Mouse (Mus musculus) heart, adult 11 months (tissue): ENCODE measurements around the gene Milr1.
A peak's percentile ranks its signal among the peaks of the same experiment; 100 is the strongest.

Experiments used
- DNase-seq: peaks from one replicate; pipeline ENCODE4 v3.0.0; 2022

Gene Milr1

DNA sequence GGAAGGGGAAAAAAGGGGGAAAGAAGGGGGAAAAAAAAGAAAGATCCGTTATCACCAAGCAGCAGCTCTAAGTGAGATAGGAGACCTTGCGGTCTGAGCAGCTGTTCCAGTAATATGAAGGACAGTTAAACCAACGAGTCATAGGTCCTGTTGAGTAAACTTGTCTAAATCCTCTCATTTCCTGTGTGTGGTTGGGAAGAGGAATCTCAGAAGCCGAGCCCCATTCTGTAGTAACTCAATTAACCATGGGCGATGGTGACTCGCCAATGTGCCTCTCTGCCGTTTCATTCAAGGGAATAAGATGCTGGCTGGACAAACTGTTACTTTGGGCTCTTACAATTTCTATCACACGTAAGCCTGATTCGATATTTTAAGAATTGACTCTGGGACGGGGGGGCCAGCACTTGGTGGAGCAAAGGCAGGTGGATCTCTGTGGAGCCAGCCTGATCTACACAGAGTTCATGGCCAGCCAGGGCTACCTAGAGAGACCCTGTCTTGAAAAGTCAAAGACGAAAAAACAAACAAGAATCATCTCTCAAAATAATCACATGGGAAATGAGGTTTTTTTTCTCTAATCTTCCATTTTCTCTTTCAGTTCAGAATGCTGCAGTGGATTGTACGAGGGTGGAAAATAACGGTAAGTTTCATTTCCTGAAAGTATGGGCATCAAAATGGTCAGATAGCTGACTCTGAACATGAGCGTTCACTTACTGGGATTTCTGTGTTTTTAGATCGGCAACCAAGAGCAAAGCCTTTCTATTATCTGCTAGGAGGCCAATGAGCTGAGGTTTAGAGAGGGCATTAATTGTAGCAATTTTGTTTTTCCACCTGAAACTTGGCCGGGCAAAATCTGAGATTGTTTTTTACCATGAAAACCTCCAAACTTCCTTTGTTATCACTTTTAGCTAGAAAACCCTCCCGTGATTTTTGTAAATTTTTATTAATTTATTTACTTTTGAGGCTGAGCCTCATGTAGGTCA is at the start of gene Milr1:
TSS of gene Milr1 (plus strand) at position 188 of the 980 bp plus-strand sequence.
- no peak for DNase-seq

- no peak for DNase-seq
Measured at GRCm38 (mm10) chr11:106701589-106701988, 49.4 kb upstream of the Milr1 start.

GRCm38 (mm10) chr11:106702584-106702983 is 48.4 kb upstream of the Milr1 start:
- no peak for DNase-seq

- no peak for DNase-seq
Measured at GRCm38 (mm10) chr11:106703931-106704330, 47.1 kb upstream of the Milr1 start.

DNA sequence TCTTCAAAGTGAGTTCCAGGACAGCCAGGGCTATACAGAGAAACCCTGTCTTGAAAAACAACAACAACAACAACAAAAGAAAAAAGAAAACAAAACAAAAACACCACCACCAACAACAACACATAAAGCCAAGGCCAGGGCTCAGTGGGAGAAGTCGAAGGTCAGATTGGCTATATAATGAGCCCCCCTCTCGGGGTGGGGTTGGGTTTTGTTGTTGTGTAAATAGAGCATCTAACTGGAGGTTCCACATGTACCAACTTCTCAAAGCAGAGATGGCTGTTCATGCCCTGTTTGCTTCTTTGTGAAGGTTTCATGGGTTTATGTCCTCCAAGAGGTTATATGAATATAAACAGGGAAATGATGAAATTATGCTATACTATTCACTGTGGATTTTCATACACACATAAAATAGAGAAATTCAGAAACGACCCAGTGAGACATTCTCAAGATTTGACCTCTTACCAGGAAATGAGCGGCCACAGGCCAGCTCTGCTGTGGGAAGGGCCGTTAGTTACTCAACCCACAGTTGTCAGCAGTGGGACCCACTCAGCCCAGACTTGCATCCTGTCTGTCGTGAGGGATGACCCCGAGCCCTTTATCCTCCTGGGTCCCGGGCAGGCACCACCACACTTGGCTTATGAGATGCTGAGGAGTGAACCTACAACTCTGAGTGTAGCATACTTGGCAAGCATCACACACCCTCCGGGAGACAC is 46.5 kb upstream of the Milr1 start:
- DNase-seq, result no peak

GRCm38 (mm10) chr11:106706212-106706611 is 44.8 kb upstream of the Milr1 start:
- DNase-seq, result no peak

GRCm38 (mm10) chr11:106707085-106707484 is 43.9 kb upstream of the Milr1 start:
- DNase-seq, result peak; percentile 93

DNA sequence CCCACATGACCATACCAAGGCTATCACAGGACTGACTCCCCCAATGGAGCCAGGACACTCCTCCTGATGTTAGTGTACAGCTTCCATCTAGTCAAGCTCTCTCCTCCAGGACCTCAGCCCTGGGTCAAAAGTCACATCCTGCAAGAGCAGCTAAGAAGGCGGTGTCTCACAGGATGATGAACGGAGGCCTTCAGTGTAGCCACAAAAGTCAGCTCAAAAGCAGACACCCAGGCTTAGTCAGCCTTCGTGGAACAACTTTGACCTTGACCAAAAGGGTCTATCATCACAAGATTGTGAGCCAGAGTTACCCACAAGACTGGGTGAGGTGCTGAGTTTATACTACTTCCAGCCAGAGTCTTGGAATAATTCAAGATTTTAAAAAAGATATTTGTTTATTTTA is 43.2 kb upstream of the Milr1 start:
- no peak for DNase-seq

DNA sequence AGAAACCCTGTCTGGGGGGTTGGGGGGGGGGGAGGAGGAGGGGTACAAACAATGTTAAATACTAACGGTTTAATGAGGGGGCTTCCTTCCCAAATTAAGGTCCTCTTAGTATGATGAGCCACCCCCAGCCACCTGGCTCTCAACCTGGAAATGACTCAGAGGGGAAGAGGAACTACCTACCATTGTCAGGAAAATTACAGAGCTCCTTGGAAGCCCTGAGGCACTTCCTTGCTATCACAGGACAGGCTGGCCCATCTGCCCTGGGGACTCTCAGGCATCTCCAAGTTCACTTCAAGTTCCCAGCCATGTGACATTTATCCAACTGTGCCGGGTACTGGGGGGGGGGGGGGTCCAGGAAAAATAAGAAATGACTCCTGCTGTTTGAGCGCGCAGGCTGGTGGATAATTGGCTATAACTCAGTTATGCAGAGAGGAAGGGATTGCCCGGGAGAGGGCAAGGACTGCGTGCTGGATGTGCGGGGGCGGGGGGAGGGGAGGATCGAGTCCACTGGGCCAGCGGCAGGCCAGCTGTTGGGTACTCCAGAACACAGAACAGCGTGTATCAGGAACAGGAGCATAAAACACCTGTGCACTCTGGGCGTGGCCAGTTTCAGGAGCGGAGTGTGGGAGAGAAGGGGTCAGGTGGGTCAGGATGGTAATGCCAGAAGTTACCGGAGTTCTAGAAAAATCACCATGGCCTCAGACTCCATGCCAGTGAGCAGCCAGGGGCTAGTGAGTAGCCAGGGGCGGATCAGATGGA is 41.6 kb upstream of the Milr1 start:
- peak; percentile 97 for DNase-seq

- DNase-seq, result peak; percentile 97
Measured at GRCm38 (mm10) chr11:106710789-106711188, 40.2 kb upstream of the Milr1 start.

DNA sequence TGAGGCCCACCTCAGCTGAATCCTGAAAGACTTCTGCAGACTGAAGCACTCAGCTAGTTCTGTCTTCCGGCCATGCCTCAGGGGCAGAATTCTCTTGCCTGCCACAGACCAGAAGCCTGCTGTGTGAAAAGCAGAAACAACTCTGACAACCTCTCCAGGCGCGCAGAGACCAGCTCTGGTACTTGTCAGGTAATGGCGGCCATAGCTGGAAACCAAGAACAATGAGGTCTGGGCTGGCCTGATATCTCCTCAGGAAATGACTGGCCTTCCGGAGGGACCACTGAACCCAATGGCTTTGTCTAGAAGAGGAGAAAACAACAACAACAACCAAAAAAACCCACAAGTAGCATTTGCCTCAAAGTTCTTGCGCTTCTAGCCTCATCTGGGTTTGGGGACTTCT is 36.0 kb upstream of the Milr1 start:
- peak; percentile 98 for DNase-seq

DNA sequence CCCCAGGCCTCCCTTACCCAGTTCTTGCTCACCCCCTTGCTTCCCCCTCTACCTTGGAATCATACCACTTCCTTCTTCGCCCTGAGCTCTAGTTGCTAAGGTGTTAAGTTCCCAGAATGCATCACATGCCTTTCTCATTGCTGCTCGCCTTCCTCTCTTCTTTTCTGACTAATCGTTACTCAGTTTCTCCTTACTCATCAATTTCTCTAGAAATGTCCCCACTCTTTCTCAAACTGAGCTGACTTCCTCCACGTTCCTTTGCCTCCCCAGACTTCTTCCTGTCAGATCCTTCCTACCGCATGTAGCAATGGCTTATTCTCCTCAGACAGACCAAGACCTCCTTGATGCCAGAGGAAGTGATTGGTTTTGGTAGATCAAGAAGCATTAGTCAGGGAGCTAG is 34.5 kb upstream of the Milr1 start:
- DNase-seq, result no peak

- no peak for DNase-seq
Measured at GRCm38 (mm10) chr11:106720379-106720778, 30.6 kb upstream of the Milr1 start.

DNA sequence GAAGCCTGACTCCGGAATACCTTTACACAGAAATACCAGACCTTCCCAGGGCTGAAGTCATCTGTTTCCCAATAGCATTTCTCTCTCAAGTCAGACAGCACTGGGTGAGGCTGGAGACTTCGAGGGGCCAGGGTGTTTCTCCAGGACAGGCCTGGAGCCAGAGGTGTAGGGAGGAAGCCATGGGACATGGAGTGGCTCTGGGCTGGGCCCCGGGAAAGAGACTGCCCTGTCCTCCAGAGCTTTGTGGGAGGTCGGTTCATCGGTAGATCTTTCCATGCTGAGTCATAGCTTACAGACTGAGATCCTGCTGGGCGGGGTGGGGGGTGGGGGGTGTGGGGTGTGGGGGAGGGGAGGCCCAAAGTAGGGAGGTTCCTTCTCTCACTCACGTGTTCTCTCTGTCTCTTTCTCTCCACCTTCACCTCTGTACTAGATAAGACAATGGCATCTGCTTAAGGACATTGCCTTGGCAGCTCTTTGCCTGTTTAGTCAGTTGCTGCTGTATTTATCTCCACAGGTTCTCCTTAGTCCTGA is 28.1 kb upstream of the Milr1 start:
- DNase-seq, result peak; percentile 98

GRCm38 (mm10) chr11:106723611-106724125 is 27.4 kb upstream of the Milr1 start:
- DNase-seq, result peak; percentile 92

- peak; percentile 52 for DNase-seq
Measured at GRCm38 (mm10) chr11:106724176-106724915, 26.7 kb upstream of the Milr1 start.

DNA sequence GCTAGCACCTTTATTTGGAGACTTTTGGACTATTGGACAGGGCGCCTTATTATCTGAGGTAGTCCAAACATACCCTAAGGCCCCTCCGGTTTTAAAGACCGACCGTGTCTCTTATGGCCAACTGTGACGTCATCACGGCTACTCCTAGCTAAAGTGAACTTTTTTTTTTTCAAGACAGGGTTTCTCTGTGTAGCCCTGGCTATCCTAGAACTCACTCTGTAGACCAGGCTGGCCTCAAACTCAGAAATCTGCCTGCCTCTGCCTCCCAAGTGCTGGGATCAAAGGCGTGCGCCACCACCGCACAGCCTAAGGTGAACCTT is 26.1 kb upstream of the Milr1 start:
- peak; percentile 68 for DNase-seq

- no peak for DNase-seq
Measured at GRCm38 (mm10) chr11:106727967-106728366, 23.1 kb upstream of the Milr1 start.

- DNase-seq, result peak; percentile 97
Measured at GRCm38 (mm10) chr11:106728402-106729366, 22.3 kb upstream of the Milr1 start.

- DNase-seq, result peak; percentile 74
Measured at GRCm38 (mm10) chr11:106729656-106730055, 21.4 kb upstream of the Milr1 start.

DNA sequence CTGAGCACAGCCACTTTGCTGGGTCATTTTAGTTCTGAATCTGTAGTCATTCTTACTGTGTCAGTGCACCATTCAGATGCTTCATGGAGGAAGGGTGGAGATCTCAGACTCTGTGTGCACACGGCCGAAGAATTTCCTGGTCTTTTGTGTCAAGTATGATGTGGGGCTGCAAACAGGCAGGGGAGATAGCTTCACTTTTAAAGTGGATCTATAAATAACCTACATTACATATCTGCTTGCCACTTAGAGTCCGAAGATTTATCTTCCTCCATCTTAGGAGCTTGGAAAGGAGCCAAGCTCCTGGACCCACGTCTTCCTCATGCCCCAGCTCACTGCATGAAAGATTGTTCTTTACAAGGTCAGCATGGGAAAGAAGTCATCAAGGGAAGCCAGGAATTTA is 20.3 kb upstream of the Milr1 start:
- DNase-seq, result peak; percentile 94
